Mouse (Mus musculus) lung, postnatal 4 days (tissue): ENCODE data around the gene Dazap1.
"Not testable (repeated sequence)": the region's sequence is repeated elsewhere in the genome, so short reads cannot be mapped to it uniquely, and the experiment has no call there.

ENCODE experiments used
- DNase-seq, 2 experiments: peaks; one replicate each; pipeline ENCODE4 v3.0.0; 2021

Dazap1 gene

GRCm38 (mm10) chr10:80260642-80261584 is at the start of gene Dazap1, which contains the start of gene Gamt:
TSS of gene Dazap1 (plus strand) at chr10:80261486.
TSS of gene Gamt (minus strand) at chr10:80261012.
- peak; percentile 99 for DNase-seq

GRCm38 (mm10) chr10:80211547-80212103 is 49.7 kb upstream of the Dazap1 start:
- not testable (repeated sequence) for DNase-seq

GRCm38 (mm10) chr10:80215048-80215772 is 46.1 kb upstream of the Dazap1 start:
- no peak for DNase-seq

- DNase-seq: no peak
Observed at GRCm38 (mm10) chr10:80220676-80221075, 40.6 kb upstream of the Dazap1 start.

- DNase-seq: not testable (repeated sequence)
Observed at GRCm38 (mm10) chr10:80223137-80223536, 38.1 kb upstream of the Dazap1 start.

GRCm38 (mm10) chr10:80226071-80226415 is 35.2 kb upstream of the Dazap1 start:
- no peak for DNase-seq

- peak; percentile 99 to 100 for DNase-seq
Observed at GRCm38 (mm10) chr10:80226416-80227165, 34.7 kb upstream of the Dazap1 start, which contains the start of gene Mum1. TSS of gene Mum1 (plus strand) at chr10:80226434.

GRCm38 (mm10) chr10:80227166-80227539 is 34.1 kb upstream of the Dazap1 start:
- DNase-seq: no peak

GRCm38 (mm10) chr10:80227877-80228775 is 33.2 kb upstream of the Dazap1 start:
- peak in 1 of 2 experiments; percentile 25 for DNase-seq

- no peak for DNase-seq
Observed at GRCm38 (mm10) chr10:80236145-80236825, 25.0 kb upstream of the Dazap1 start.

GRCm38 (mm10) chr10:80237020-80237419 is 24.3 kb upstream of the Dazap1 start:
- no peak for DNase-seq

GRCm38 (mm10) chr10:80238306-80238705 is 23.0 kb upstream of the Dazap1 start:
- no peak for DNase-seq

- no peak for DNase-seq
Observed at GRCm38 (mm10) chr10:80239791-80240190, 21.5 kb upstream of the Dazap1 start.

- no peak for DNase-seq
Observed at GRCm38 (mm10) chr10:80242088-80242487, 19.2 kb upstream of the Dazap1 start.

GRCm38 (mm10) chr10:80242607-80243006 is 18.7 kb upstream of the Dazap1 start:
- no peak for DNase-seq

GRCm38 (mm10) chr10:80244791-80245399 is 16.4 kb upstream of the Dazap1 start:
- peak in 1 of 2 experiments; percentile 59 for DNase-seq

GRCm38 (mm10) chr10:80245600-80245999 is 15.7 kb upstream of the Dazap1 start:
- peak; percentile 63 to 83 for DNase-seq

- DNase-seq: no peak
Observed at GRCm38 (mm10) chr10:80247849-80248248, 13.4 kb upstream of the Dazap1 start.

- not testable (repeated sequence) for DNase-seq
Observed at GRCm38 (mm10) chr10:80248437-80248836, 12.8 kb upstream of the Dazap1 start.

- DNase-seq: peak; percentile 95 to 97
Observed at GRCm38 (mm10) chr10:80248971-80249640, 12.2 kb upstream of the Dazap1 start, which contains the start of gene Ndufs7. TSS of gene Ndufs7 (plus strand) at chr10:80249121.
